Mouse (Mus musculus) liver, embryonic 12.5 days (tissue): ENCODE results near the gene Lax1. TPM values are rescaled to one million over a fixed set of nuclear protein-coding genes. Genes with fewer than 3 reads are reported as not detected.

Source experiments
- ATAC-seq: fragments of 200-750 bp; cut with Nextera tagmentation; 2 replicates; pipeline ENCODE4 v1.8.0; 2017; ENCODE audit warnings: moderate number of reproducible peaks, mild to moderate bottlenecking, moderate library complexity
- H3K27ac ChIP-seq: fragments of 300-500 bp; sonication (generic); 2 replicates; pipeline ENCODE4 v1.5.1; 2016; ENCODE audit warnings: mild to moderate bottlenecking
- H3K27me3 ChIP-seq: fragments of 300-500 bp; sonication (generic); replicated peaks from 2 replicates; pipeline ENCODE4 v1.6.1; 2016; ENCODE audit warnings: mild to moderate bottlenecking, moderate library complexity
- H3K36me3 ChIP-seq: fragments of 300-500 bp; sonication (generic); 2 replicates; pipeline ENCODE4 v1.6.1; 2016; ENCODE audit warnings: mild to moderate bottlenecking, moderate library complexity
- H3K4me1 ChIP-seq: fragments of 300-500 bp; sonication (generic); 2 replicates; pipeline ENCODE4 v1.6.1; 2016
- H3K4me2 ChIP-seq: fragments of 300-500 bp; sonication (generic); 2 replicates; pipeline ENCODE4 v1.6.1; 2016; ENCODE audit warnings: mild to moderate bottlenecking, moderate library complexity
- H3K4me3 ChIP-seq: fragments of 300-500 bp; sonication (generic); 2 replicates; pipeline ENCODE4 v1.5.1; 2016; ENCODE audit warnings: mild to moderate bottlenecking, moderate library complexity
- H3K9ac ChIP-seq: fragments of 300-500 bp; sonication (generic); 2 replicates; pipeline ENCODE4 v1.6.1; 2016; ENCODE audit warnings: mild to moderate bottlenecking, moderate library complexity
- H3K9me3 ChIP-seq: fragments of 300-500 bp; sonication (generic); replicated peaks from 2 replicates; pipeline ENCODE4 v1.6.1; 2016; ENCODE audit warnings: mild to moderate bottlenecking, moderate library complexity
- WGBS: fragments of 180-500 bp; shearing (Covaris S2); methylation state at CpG from one replicate; pipeline ENCODE4 v1.1.7; 2016; ENCODE audit not compliant: insufficient replicate concordance; 5-methylcytosine and 5-hydroxymethylcytosine counted together
- polyA plus RNA-seq: library from polyadenylated mRNA; unstranded; fragments of >200 nt; fragmentation: Nextera tagmentation; extraction: Ambion mirVana; gene quantifications from 2 replicates; pipeline ENCODE4 v1.2.1, GENCODE M21; 2016

Lax1 gene
- polyA plus RNA-seq: 0.61 TPM in 2 replicates

GRCm38 (mm10) chr1:133689897-133690296 lies at the start of gene Lax1:
Lax1 (minus strand) TSS chr1:133690108.
- H3K4me3 ChIP-seq: no peak within 1 kb of the TSS
- H3K4me2 ChIP-seq: no peak within 1 kb of the TSS
- WGBS: 13% methylated on average over 6 of the region's 6 CpGs
- no peak within 1 kb of the TSS for H3K9ac ChIP-seq
- H3K27me3 ChIP-seq: no peaks in the 10 kb centered on the region
- ATAC-seq: no peak
- peaks cover 8% of the 10 kb centered on the region for H3K4me1 ChIP-seq
- no peak within 1 kb of the TSS for H3K27ac ChIP-seq
- H3K9me3 ChIP-seq: no peaks in the 10 kb centered on the region
- no peaks in the 10 kb centered on the region for H3K36me3 ChIP-seq

- Histone ChIP-seq H3K27me3 (no peaks in the 10 kb centered on the region), H3K36me3 (peaks cover 99% of the 10 kb centered on the region), H3K4me3 (no peak overlapping the region), H3K4me1 (peaks cover 18% of the 10 kb centered on the region), H3K9ac (no peak overlapping the region), H3K4me2 (no peak overlapping the region), H3K9me3 (no peaks in the 10 kb centered on the region), H3K27ac (no peak overlapping the region)
- peak; percentile 36; the same call in 1 of the 2 replicates for ATAC-seq
- 51% methylated on average over 7 of the region's 7 CpGs for WGBS
Observed at GRCm38 (mm10) chr1:133736664-133737063, 46.8 kb upstream of the Lax1 start.

GRCm38 (mm10) chr1:133735995-133736652 lies 46.2 kb upstream of the Lax1 start:
- H3K4me2 ChIP-seq: peak overlapping the region; percentile 43; the same call in 1 of the 2 replicates
- no peak overlapping the region for H3K27ac ChIP-seq
- WGBS: 32% methylated on average over 17 of the region's 17 CpGs
- no peaks in the 10 kb centered on the region for H3K9me3 ChIP-seq
- H3K4me1 ChIP-seq: peaks cover 18% of the 10 kb centered on the region
- H3K36me3 ChIP-seq: peaks cover 99% of the 10 kb centered on the region
- H3K9ac ChIP-seq: no peak overlapping the region
- H3K4me3 ChIP-seq: no peak overlapping the region
- ATAC-seq: peak; percentile 81
- H3K27me3 ChIP-seq: no peaks in the 10 kb centered on the region

GRCm38 (mm10) chr1:133732814-133733213 lies 42.9 kb upstream of the Lax1 start:
- 88% methylated on average over 11 of the region's 11 CpGs for WGBS
- Histone ChIP-seq H3K4me2 (no peak overlapping the region), H3K9me3 (no peaks in the 10 kb centered on the region), H3K36me3 (peaks cover 99% of the 10 kb centered on the region), H3K4me3 (no peak overlapping the region), H3K27ac (no peak overlapping the region), H3K27me3 (no peaks in the 10 kb centered on the region), H3K4me1 (peaks cover 38% of the 10 kb centered on the region), H3K9ac (no peak overlapping the region)
- no peak for ATAC-seq

- Histone ChIP-seq H3K36me3 (peaks cover 99% of the 10 kb centered on the region), H3K9me3 (no peaks in the 10 kb centered on the region), H3K9ac (no peak overlapping the region), H3K27ac (0 out of 2 replicates have a peak overlapping the region, but pooled peaks have one; percentile 53), H3K27me3 (no peaks in the 10 kb centered on the region), H3K4me2 (no peak overlapping the region), H3K4me3 (no peak overlapping the region), H3K4me1 (peaks cover 25% of the 10 kb centered on the region)
- peak; percentile 53 for ATAC-seq
- WGBS: 41% methylated on average over 7 of the region's 7 CpGs
Observed at GRCm38 (mm10) chr1:133728339-133728738, 38.4 kb upstream of the Lax1 start.

- H3K36me3 ChIP-seq: peaks cover 99% of the 10 kb centered on the region
- no peak overlapping the region for H3K4me3 ChIP-seq
- WGBS: 88% methylated on average over 7 of the region's 7 CpGs
- no peaks in the 10 kb centered on the region for H3K4me1 ChIP-seq
- H3K9me3 ChIP-seq: no peaks in the 10 kb centered on the region
- H3K4me2 ChIP-seq: no peak overlapping the region
- H3K27me3 ChIP-seq: no peaks in the 10 kb centered on the region
- no peak overlapping the region for H3K9ac ChIP-seq
- no peak overlapping the region for H3K27ac ChIP-seq
- no peak for ATAC-seq
Observed at GRCm38 (mm10) chr1:133720342-133720741, 30.4 kb upstream of the Lax1 start.

GRCm38 (mm10) chr1:133718786-133719185 lies 28.9 kb upstream of the Lax1 start:
- H3K4me3 ChIP-seq: no peak overlapping the region
- no peaks in the 10 kb centered on the region for H3K9me3 ChIP-seq
- WGBS: 91% methylated on average over 8 of the region's 8 CpGs
- no peak overlapping the region for H3K9ac ChIP-seq
- peaks cover 99% of the 10 kb centered on the region for H3K36me3 ChIP-seq
- H3K27ac ChIP-seq: no peak overlapping the region
- no peak overlapping the region for H3K4me2 ChIP-seq
- no peak for ATAC-seq
- no peaks in the 10 kb centered on the region for H3K27me3 ChIP-seq
- H3K4me1 ChIP-seq: no peaks in the 10 kb centered on the region

- H3K4me1 ChIP-seq: no peaks in the 10 kb centered on the region
- 86% methylated on average over 3 of the region's 3 CpGs for WGBS
Observed at GRCm38 (mm10) chr1:133718296-133718695, 28.4 kb upstream of the Lax1 start.

GRCm38 (mm10) chr1:133716464-133716863 lies 26.6 kb upstream of the Lax1 start:
- no peaks in the 10 kb centered on the region for H3K9me3 ChIP-seq
- 0 out of 2 replicates have a peak, but pooled peaks have one; percentile 20 for ATAC-seq

More at GRCm38 (mm10) chr1:133718296-133718695, 28.4 kb upstream of the Lax1 start:
- peaks cover 99% of the 10 kb centered on the region for H3K36me3 ChIP-seq
- no peak overlapping the region for H3K4me2 ChIP-seq
- H3K27ac ChIP-seq: no peak overlapping the region
- no peak for ATAC-seq
- no peaks in the 10 kb centered on the region for H3K27me3 ChIP-seq
- no peak overlapping the region for H3K4me3 ChIP-seq
- H3K9ac ChIP-seq: no peak overlapping the region
- no peaks in the 10 kb centered on the region for H3K9me3 ChIP-seq

GRCm38 (mm10) chr1:133715191-133715590 lies 25.3 kb upstream of the Lax1 start:
- 83% methylated on average over 1 of the region's 1 CpGs for WGBS
- Histone ChIP-seq H3K4me1 (peaks cover 12% of the 10 kb centered on the region; the same call in 1 of the 2 replicates), H3K27ac (no peak overlapping the region), H3K9ac (no peak overlapping the region), H3K27me3 (no peaks in the 10 kb centered on the region), H3K9me3 (no peaks in the 10 kb centered on the region), H3K36me3 (peaks cover 100% of the 10 kb centered on the region), H3K4me2 (no peak overlapping the region), H3K4me3 (no peak overlapping the region)
- no peak for ATAC-seq

More at GRCm38 (mm10) chr1:133716464-133716863, 26.6 kb upstream of the Lax1 start:
- Histone ChIP-seq H3K4me2 (no peak overlapping the region), H3K27ac (no peak overlapping the region), H3K27me3 (no peaks in the 10 kb centered on the region), H3K36me3 (peaks cover 99% of the 10 kb centered on the region), H3K4me1 (peaks cover 8% of the 10 kb centered on the region; the same call in 1 of the 2 replicates), H3K9ac (no peak overlapping the region), H3K4me3 (no peak overlapping the region)
- 19% methylated on average over 7 of the region's 7 CpGs for WGBS

- 70% methylated on average over 2 of the region's 2 CpGs for WGBS
- Histone ChIP-seq H3K27me3 (no peaks in the 10 kb centered on the region), H3K27ac (no peak overlapping the region), H3K9me3 (no peaks in the 10 kb centered on the region), H3K9ac (no peak overlapping the region), H3K4me1 (peaks cover 12% of the 10 kb centered on the region; the same call in 1 of the 2 replicates), H3K36me3 (peaks cover 100% of the 10 kb centered on the region), H3K4me3 (no peak overlapping the region), H3K4me2 (no peak overlapping the region)
- ATAC-seq: no peak
Observed at GRCm38 (mm10) chr1:133713009-133713370, 23.1 kb upstream of the Lax1 start.

- Histone ChIP-seq H3K4me3 (no peak overlapping the region), H3K36me3 (peaks cover 100% of the 10 kb centered on the region)
- no peak for ATAC-seq
Observed at GRCm38 (mm10) chr1:133712288-133713008, 22.5 kb upstream of the Lax1 start.

More at GRCm38 (mm10) chr1:133712288-133713008, 22.5 kb upstream of the Lax1 start:
- Histone ChIP-seq H3K9ac (no peak overlapping the region), H3K4me1 (peaks cover 16% of the 10 kb centered on the region), H3K4me2 (no peak overlapping the region), H3K27me3 (no peaks in the 10 kb centered on the region), H3K27ac (peak overlapping the region; percentile 49; the same call in 1 of the 2 replicates), H3K9me3 (no peaks in the 10 kb centered on the region)
- 79% methylated on average over 12 of the region's 12 CpGs for WGBS
